Mouse (Mus musculus) midbrain, postnatal 0 days (tissue): ENCODE measurements around the gene Gc. TPM values are rescaled to one million over a fixed set of nuclear protein-coding genes. Genes with fewer than 3 reads are reported as not detected.

Source experiments
- ATAC-seq: fragments of 200-750 bp; cut with Nextera tagmentation; 2 replicates; pipeline ENCODE4 v1.8.0; 2017; ENCODE audit warnings: moderate number of reproducible peaks, mild to moderate bottlenecking, moderate TSS enrichment, moderate library complexity; ENCODE audit not compliant: low FRiP score
- DNase-seq: peaks from one replicate; pipeline ENCODE4 v3.0.0-alpha.2; 2015; ENCODE audit warnings: low spot score
- H3K27ac ChIP-seq: fragments of 300-500 bp; sonication (generic); 2 replicates; pipeline ENCODE4 v1.5.1; 2014; ENCODE audit warnings: low read depth, mild to moderate bottlenecking, low read length, mixed read lengths
- H3K27me3 ChIP-seq: fragments of 300-500 bp; sonication (generic); 2 replicates; pipeline ENCODE4 v1.6.1; 2014; ENCODE audit warnings: low read length, control low read depth, mixed read lengths; ENCODE audit not compliant: insufficient read depth
- H3K36me3 ChIP-seq: fragments of 300-500 bp; sonication (generic); 2 replicates; pipeline ENCODE4 v1.6.1; 2014; ENCODE audit warnings: low read length, control low read depth, mixed read lengths; ENCODE audit not compliant: insufficient read depth
- H3K4me1 ChIP-seq: fragments of 300-500 bp; sonication (generic); 2 replicates; pipeline ENCODE4 v1.6.1; 2014; ENCODE audit warnings: mild to moderate bottlenecking, control low read depth, antibody characterized with exemption, low read length, mixed read lengths; ENCODE audit not compliant: insufficient read depth
- H3K4me2 ChIP-seq: fragments of 300-500 bp; sonication (generic); 2 replicates; pipeline ENCODE4 v1.6.1; 2014; ENCODE audit warnings: low read depth, mild to moderate bottlenecking, low read length, mixed read lengths; ENCODE audit not compliant: poor library complexity, severe bottlenecking
- H3K4me3 ChIP-seq: fragments of 300-500 bp; sonication (generic); 2 replicates; pipeline ENCODE4 v1.5.1; 2014; ENCODE audit warnings: low read depth, mild to moderate bottlenecking, low read length, moderate library complexity
- H3K9ac ChIP-seq: fragments of 300-500 bp; sonication (generic); replicated peaks from 2 replicates; pipeline ENCODE4 v1.6.1; 2014; ENCODE audit warnings: mild to moderate bottlenecking, low read length, moderate library complexity, mixed read lengths; ENCODE audit not compliant: poor library complexity, severe bottlenecking
- H3K9me3 ChIP-seq: fragments of 300-500 bp; sonication (generic); 2 replicates; pipeline ENCODE4 v1.6.1; 2016; ENCODE audit warnings: low read length, control low read depth
- CTCF ChIP-seq: IDR thresholded peaks from 2 replicates; pipeline ENCODE4 v1.5.1; 2016; ENCODE audit warnings: antibody characterized with exemption, mild to moderate bottlenecking
- WGBS: fragments of 180-500 bp; shearing (Covaris S2); extraction: QIAGEN DNeasy Blood & Tissue Kit; methylation state at CpG from one replicate; pipeline ENCODE4 v1.1.7; 2014; 5-methylcytosine and 5-hydroxymethylcytosine counted together
- polyA plus RNA-seq: library from polyadenylated mRNA; unstranded; fragments of >200 nt; fragmentation: Nextera tagmentation; extraction: Ambion mirVana; gene quantifications from 2 replicates; pipeline ENCODE4 v1.2.1, GENCODE M21; 2015
- total RNA-seq: library from RNA; depleted of rRNA; stranded (reverse); fragments of >200 nt; gene quantifications from 2 replicates; pipeline ENCODE4 v1.2.3, GENCODE M21; 2014

Gene Gc
- total and polyA plus RNA-seq, 2 experiments from 2014 or later: 0.11 TPM; not detected in 1

- Histone ChIP-seq H3K4me2 (no peak overlapping the region), H3K27ac (no peak overlapping the region), H3K36me3 (no peaks in the 10 kb centered on the region), H3K4me3 (no peak overlapping the region), H3K9me3 (no peaks in the 10 kb centered on the region), H3K4me1 (no peaks in the 10 kb centered on the region), H3K27me3 (no peaks in the 10 kb centered on the region), H3K9ac (no peak overlapping the region)
- DNase-seq: no peak
- no peak for TF ChIP-seq CTCF
- ATAC-seq: no peak
These were observed 8.6 kb upstream of the Gc start for GRCm38 (mm10) chr5:89466275-89466674.

GRCm38 (mm10) chr5:89461817-89462216 lies 4.1 kb upstream of the Gc start:
- no peak for ATAC-seq
- WGBS: 74% methylated on average over 4 of the region's 4 CpGs

DNA sequence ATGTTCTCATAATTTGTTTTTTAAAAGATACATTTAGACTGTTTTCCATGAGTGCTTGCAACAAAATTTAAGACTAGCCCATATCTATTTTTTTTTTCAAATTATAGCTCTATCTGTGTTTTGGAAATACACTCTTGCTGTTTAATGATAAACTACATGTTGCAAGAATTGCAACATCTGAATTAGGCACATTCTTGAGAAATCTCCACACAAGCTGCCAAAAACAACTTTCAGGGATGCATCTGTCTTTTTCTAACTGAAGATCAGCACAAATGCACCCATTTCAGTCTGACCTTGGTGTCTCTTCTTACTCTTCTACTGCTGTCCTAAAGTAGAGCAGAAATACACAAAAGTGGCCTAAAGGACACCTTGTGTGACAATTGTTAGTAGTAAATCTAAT lies 1.9 kb upstream of the Gc start:
- no peak overlapping the region for H3K4me2 ChIP-seq
- H3K9ac ChIP-seq: no peak overlapping the region
- DNase-seq (no peak), ATAC-seq (no peak)
- TF ChIP-seq CTCF: no peak
- H3K27ac ChIP-seq: no peak overlapping the region
- H3K4me1 ChIP-seq: no peaks in the 10 kb centered on the region
- no peaks in the 10 kb centered on the region for H3K27me3 ChIP-seq
- H3K9me3 ChIP-seq: no peaks in the 10 kb centered on the region
- H3K4me3 ChIP-seq: no peak overlapping the region
- H3K36me3 ChIP-seq: no peaks in the 10 kb centered on the region

More at GRCm38 (mm10) chr5:89461817-89462216, 4.1 kb upstream of the Gc start:
- Histone ChIP-seq H3K9me3 (no peaks in the 10 kb centered on the region), H3K4me2 (no peak overlapping the region), H3K36me3 (no peaks in the 10 kb centered on the region), H3K4me1 (no peaks in the 10 kb centered on the region), H3K27me3 (no peaks in the 10 kb centered on the region), H3K4me3 (no peak overlapping the region), H3K27ac (no peak overlapping the region), H3K9ac (no peak overlapping the region)
- TF ChIP-seq CTCF: no peak
- no peak for DNase-seq

GRCm38 (mm10) chr5:89458987-89459386 lies 1.3 kb upstream of the Gc start:
- ATAC-seq (no peak), DNase-seq (no peak)
- no peaks in the 10 kb centered on the region for H3K9me3 ChIP-seq
- no peak overlapping the region for H3K27ac ChIP-seq
- no peak for TF ChIP-seq CTCF
- H3K36me3 ChIP-seq: no peaks in the 10 kb centered on the region
- H3K27me3 ChIP-seq: no peaks in the 10 kb centered on the region
- H3K4me1 ChIP-seq: no peaks in the 10 kb centered on the region
- 82% methylated on average over 2 of the region's 2 CpGs for WGBS
- no peak overlapping the region for H3K4me2 ChIP-seq
- H3K4me3 ChIP-seq: no peak overlapping the region
- H3K9ac ChIP-seq: no peak overlapping the region

DNA sequence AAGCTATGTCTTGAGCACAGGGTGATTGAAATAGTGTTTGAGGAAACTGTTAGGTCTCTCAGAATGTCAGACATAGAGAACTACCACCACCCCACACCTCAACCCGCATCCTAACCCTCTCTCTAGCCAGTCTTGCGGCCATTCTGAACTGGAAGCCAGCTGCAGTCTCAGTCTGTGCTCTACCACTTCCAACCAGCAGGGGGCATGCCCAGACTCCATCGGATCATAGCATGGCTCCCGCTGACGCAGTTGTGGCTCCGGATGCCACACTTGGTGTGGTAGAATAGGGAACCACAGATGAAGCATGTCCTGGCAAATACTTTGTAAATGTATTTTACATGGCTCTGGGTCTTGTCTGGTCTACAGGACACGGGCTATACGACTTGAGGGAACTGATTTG lies 2.2 kb downstream of the Gc start:
- 50% methylated on average over 8 of the region's 8 CpGs for WGBS

GRCm38 (mm10) chr5:89450798-89451197 lies 6.9 kb downstream of the Gc start:
- Histone ChIP-seq H3K9ac (no peak overlapping the region), H3K9me3 (no peaks in the 10 kb centered on the region), H3K4me1 (no peaks in the 10 kb centered on the region), H3K27me3 (no peaks in the 10 kb centered on the region), H3K4me3 (no peak overlapping the region), H3K4me2 (no peak overlapping the region), H3K36me3 (no peaks in the 10 kb centered on the region), H3K27ac (no peak overlapping the region)
- DNase-seq (no peak), ATAC-seq (no peak)
- TF ChIP-seq CTCF: no peak

More for the DNA sequence above, 2.2 kb downstream of the Gc start:
- ATAC-seq (no peak), DNase-seq (peak; percentile 5)
- no peak overlapping the region for H3K27ac ChIP-seq
- H3K4me2 ChIP-seq: no peak overlapping the region
- no peak overlapping the region for H3K9ac ChIP-seq
- no peaks in the 10 kb centered on the region for H3K4me1 ChIP-seq
- H3K27me3 ChIP-seq: no peaks in the 10 kb centered on the region
- H3K4me3 ChIP-seq: no peak overlapping the region
- peak; percentile 47 for TF ChIP-seq CTCF
- no peaks in the 10 kb centered on the region for H3K9me3 ChIP-seq
- H3K36me3 ChIP-seq: no peaks in the 10 kb centered on the region

DNA sequence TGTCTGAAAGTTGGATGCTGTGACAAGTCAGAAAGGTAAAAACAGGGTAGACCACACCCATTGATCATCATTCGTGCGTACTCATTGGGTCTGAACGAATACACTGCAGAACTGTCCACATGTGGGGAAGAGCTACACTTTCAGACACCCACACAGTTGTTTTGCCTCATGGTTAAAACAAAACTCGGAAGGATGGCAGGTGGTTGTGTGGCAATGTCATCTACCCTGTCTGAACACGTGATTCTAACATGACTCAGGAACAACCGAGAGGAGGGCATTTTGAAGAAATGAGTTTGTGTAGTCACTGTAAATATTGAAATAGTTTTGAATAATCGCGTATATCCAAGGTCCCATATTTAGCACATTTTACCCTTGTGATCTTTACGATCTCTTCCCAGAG lies 8.4 kb downstream of the Gc start:
- Histone ChIP-seq H3K27me3 (no peaks in the 10 kb centered on the region), H3K4me1 (no peaks in the 10 kb centered on the region), H3K9me3 (no peaks in the 10 kb centered on the region), H3K9ac (no peak overlapping the region), H3K36me3 (no peaks in the 10 kb centered on the region), H3K4me2 (no peak overlapping the region), H3K4me3 (no peak overlapping the region), H3K27ac (no peak overlapping the region)
- TF ChIP-seq CTCF: no peak
- ATAC-seq (no peak), DNase-seq (no peak)
- 91% methylated on average over 9 of the region's 9 CpGs for WGBS
